Mouse (Mus musculus) embryo, embryonic 10 days (tissue): ENCODE measurements around the gene Arfrp1.

Source experiments
- DNase-seq: peaks from one replicate; pipeline ENCODE4 v3.0.0-alpha.2; 2015; ENCODE audit warnings: low spot score

Arfrp1 gene

DNA sequence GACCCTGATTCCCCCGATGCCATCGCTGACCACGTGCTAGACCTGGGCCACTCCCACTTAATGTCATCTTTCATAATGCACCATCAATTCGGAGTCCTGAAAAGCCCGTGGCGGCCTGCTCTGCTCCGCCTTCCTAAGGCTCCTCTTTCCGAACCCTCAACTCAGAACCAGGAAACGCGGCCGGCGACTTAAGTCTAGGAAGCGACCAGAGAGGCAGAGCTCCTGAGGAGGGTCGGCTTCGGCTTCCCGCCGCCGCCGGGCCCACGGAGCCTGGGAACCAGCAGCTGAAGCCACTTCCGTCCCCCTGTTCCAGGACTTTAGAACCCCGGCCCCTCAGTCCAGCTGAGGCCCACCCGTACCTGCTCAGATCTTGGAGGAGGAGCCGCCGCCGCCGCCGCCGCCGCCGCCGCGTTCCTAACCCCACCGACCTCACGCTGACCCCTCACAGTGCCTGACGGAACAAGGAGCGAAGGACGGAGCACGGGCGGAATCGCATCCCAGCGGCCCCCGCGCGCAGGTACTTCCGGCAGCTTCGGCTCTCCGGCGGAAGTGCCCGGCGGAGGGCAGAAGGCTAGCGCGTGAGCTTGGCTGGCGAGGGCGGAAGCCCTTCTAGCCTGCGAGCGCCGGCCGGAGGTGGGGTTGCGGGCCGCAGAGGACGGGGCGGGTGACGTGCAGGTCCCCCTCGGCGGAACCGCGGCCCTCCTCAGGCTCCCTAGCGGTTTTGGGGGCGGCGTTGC is at the start of gene Arfrp1, which contains the start of gene Zgpat:
TSS of gene Arfrp1 (minus strand) at position 545 of the 737 bp plus-strand sequence.
TSS of gene Zgpat (plus strand) at position 69 of the 737 bp plus-strand sequence.
- peak; percentile 95 for DNase-seq

- DNase-seq: no peak
These were observed 47.9 kb upstream of the Arfrp1 start for GRCm38 (mm10) chr2:181413141-181413540.

GRCm38 (mm10) chr2:181410760-181411473 is 45.7 kb upstream of the Arfrp1 start:
- DNase-seq: peak; percentile 80

DNA sequence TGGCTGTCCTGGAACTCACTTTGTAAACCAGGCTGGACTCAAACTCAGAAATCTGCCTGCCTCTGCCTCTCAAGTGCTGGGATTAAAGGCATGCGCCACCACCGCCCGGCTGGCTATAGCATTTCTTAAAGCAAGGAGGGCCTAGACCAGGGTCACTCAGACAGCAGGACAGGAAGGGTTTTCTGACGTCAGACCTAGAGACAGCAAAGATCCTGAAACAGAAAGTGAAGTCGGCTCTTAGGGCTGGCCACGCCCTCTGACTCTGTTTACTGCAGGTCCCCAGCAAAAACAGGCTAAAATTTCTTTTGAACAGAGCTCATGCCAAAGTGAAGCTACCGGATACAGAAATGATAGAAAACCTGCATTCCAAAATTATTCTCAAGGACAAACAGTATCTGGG is 44.4 kb upstream of the Arfrp1 start:
- DNase-seq: no peak

DNA sequence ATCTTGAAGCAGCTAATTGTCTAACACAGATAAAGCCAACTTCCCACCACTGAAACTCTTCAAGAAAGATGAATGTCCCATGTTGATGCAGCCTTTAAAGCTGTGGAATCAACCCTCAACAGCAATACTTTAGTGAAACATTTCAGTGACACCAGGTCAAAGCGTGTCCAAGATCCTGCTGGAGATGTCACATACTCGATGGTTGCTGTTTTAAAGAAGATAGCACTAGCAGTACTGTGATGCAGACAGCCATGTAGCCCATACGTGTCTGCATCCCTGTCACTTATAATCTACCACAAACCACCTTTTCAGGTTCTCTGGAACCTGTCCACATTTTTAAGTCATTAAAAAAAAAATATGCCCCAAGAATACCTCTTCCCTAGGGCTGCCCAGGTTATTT is 38.5 kb upstream of the Arfrp1 start:
- no peak for DNase-seq

GRCm38 (mm10) chr2:181401497-181401896 is 36.3 kb upstream of the Arfrp1 start:
- DNase-seq: no peak

DNA sequence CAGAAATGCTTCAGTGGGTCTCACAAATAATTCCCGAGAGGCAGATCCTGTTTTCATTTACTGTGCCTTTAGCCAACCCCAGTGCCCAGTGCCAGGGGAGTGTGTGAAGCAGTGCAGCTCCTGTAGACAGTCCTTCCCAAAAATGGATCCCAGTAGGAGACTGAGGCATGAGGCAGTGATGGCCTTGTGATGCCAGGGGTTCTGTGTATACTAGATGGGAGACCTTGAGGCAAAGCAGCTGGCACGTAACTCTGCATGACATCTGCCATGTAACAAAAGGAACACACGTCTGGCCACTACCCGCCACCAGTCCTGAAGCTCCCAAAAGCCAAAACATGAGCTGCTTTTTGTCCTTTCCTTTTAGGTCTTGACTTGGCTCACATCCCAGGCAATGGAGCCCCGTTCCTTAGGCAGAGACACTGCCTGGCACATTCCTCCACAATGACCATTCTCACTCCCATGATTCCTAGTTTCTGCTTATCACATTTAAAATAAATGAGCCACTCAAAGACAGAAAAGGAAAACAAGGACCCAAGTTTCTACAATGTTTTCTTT is 32.1 kb upstream of the Arfrp1 start:
- DNase-seq: no peak

- DNase-seq: no peak
These were observed 28.9 kb upstream of the Arfrp1 start for GRCm38 (mm10) chr2:181394086-181394485.

DNA sequence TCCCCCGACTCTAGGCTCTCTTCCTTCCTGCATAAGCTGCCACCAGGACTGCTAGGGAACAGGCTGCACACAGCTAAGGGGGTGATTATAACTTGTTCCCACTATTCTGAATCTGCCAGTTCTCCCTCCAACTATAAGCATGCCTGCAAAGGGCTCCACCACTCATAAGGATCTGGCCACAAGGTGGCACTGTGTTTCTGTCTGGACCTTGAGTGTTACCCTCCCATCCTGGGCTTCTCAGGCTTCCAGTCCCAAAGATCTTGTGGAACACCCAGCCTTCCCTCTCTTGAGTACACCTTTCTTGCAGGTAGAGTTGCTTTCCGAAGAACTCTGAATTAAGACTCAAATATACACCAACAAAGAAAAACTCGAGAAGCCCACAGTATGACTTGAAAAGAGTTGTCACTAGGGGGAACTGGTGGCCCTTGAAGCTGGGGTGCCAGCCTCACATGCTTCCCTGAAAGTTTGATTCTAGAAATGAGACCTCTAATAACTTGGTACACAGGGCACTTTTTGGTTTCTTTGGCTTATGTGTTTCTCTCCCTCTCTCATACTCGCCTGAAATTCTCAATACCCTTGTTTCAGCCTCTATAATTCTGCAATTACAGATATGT is 27.5 kb upstream of the Arfrp1 start:
- DNase-seq: peak; percentile 94

DNA sequence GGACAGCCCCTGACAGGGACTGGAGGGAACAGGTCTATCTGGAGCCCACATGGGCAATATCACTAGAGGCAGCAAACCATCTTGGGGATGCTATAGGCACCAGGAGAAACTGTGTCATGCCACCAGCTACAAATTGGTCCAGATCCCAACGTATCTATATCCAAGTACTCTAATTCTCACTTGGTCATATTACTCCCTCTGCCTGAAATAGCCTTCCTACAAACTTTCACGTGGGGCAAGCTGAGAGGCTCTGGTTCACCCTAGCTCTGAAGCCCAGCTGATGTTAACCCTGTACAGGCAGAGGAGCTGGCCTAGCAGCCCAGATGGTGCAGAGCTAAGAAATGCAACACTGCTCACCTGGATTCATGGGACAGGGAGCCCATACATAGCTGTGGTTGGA is 26.3 kb upstream of the Arfrp1 start:
- no peak for DNase-seq

DNA sequence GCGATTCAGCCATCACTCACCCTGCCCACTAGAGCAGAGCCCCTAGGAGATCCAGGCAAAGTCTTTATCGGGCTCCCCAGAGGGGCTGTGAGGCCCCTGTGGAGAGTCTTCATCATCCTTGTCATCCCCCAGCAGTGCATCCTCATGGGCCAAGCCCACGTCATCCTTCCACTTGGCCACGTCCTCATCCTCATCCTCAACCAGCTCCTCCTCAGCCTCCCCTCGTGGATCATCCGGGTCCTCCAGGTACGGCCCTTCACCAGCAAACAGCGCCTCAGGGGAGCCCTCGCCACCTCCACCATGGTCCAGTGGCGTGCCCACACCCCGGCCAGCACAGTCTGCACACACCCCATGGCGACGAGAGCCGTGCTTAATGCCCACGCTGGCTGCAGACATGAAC is 25.8 kb upstream of the Arfrp1 start:
- DNase-seq: no peak

DNA sequence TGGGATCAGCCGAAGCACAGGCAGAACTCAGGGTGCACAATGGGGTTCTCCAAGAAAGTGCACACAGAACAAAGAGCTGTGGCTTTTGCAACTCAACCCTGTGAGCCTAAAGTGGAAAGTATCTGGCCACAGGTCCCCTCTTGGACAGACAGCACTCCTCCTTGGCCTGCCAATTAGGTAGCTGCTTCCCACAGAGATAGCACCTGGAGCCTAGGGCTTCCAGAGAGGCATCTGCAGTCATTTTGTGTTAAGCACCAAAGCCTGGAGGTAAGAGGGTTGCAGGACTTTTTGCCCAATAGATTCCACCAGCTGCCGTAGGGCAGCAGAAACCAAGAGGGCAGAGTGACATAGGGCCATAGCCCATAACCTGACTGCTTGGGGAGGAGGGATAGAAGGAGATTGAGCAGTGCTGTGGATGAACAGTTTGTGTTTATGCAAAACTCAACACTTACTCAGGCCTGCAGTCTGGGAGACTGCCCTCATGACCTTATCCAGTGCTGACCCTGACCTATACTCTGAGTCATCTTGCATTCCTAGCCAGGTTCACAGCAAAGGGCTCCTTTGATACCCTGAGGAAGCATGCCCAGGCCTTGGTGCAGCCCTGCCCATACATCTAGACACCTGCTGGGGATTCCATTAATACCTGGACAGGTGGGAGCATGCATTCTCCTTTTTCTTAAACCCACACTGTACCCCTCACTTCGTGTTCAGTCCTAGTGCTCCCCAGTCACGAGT is 25.1 kb upstream of the Arfrp1 start:
- no peak for DNase-seq

DNA sequence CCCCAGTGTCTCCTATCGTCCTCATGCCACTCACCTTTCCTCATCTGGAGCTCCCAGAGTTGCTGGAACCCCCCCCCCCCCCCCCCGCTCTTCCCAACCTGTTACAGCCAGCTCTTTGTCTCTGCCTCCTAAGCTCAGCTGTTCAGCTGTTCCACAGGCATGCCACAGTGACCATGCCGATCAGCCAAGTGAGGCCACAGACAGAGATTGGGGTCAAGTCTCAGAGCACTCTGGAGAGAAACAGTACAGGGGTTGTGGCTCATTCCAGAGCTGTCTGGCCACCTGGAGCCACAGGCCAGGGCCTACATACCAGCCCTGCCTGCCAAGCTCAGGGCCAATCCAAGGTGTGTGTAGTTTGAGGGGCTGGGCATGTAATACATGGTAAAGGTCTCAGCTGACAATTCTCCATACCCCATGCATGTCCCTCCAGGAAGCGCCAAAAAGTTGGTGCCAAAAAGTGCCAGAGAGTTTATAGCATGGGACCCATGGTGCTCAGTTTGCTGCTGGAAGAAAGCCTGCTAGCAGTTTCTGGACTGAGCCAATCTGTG is 21.5 kb upstream of the Arfrp1 start:
- DNase-seq: no peak

DNA sequence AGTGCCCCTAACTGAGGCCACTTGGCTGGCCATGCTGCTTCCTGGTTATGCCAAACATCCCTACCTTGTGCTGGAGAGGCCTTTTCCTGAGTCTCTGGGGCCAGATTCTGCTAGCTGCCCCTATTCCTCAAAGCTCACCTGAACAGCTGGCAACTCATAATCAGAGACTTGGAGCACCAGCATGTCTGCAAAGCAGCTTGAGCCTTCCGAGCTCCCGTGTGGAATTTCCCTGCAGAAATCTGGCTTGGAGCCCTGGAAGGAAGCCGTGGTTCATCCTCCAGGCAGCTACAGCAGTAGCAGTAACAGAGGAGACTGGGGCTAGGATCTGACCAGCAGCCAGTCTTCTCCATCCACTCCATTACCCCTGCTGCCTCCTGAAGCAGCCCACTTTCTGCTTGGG is 20.7 kb upstream of the Arfrp1 start:
- DNase-seq: no peak

DNA sequence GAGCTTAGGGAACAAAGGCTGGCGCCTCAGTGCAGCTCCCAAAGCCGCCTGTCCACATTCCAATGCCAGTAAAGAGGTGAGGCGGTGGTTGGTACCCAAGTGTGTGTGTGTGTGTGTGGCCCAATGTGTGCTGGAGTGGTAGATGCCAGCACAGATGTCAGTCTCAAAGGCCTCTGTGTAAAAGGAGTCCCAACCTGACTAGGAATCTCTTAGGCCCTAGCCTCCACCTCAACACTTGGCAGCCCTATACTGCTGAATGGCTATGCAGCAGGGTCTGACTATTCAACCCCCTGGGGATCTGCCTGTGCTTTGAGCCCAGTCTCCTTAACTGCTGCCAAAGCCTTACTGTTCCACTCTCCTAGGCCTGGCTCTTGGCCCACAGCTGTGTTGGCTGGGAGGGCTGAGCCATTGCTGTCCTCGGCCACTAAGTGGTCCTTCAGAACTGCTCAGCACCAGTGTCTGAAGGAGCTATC is 19.8 kb upstream of the Arfrp1 start:
- no peak for DNase-seq

DNA sequence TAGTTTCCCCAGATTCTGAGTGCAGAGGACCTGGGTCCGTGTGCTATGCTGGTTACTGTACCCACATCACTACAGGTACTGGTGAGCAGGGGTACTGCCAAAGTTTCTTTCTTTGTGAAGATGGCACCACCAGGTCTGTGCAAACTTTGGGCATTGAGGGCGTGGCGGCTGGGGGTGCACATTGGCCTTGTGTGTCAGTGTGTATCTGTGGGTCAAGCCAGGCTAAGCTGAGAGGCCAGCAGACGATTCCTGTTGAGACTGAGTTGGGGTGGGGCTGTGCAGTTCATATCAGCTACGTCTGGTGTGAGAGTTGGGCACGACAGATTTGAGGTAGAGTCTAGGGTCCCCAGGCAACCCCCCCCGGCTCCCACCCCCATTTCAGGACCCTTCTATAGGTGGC is 19.3 kb upstream of the Arfrp1 start:
- no peak for DNase-seq

DNA sequence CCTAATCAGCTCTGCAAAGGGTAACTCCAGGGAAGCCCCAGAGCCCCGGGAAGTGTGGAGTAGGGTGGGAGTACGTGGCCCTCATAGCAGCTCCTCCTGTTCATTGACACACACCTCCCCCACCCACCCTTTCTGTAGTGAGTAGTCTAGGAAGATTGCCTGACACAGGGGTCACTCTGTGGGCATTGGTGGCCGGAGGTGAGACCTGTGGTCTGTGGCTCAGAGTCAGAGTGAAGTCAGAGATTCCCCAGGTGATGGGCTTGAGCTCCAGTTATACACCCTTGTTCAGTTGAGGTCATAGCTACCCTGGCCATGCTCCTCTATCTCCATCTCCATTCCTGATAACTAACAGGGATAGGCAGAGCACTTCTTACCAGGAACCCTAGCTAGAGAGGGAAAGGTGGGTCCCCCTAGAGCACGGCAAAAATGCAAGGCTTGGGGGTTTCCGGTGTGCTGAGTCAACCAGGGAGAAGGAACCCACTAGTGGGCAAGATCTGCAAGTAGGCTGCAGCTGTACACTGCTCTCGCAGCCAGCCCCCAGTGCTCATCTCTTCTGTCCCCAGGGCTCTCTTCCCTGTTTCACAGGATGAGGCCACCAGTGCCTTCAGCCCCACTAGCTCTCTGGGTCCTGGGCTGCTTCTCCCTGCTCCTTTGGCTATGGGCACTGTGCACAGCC is 16.6 kb upstream of the Arfrp1 start:
- no peak for DNase-seq

DNA sequence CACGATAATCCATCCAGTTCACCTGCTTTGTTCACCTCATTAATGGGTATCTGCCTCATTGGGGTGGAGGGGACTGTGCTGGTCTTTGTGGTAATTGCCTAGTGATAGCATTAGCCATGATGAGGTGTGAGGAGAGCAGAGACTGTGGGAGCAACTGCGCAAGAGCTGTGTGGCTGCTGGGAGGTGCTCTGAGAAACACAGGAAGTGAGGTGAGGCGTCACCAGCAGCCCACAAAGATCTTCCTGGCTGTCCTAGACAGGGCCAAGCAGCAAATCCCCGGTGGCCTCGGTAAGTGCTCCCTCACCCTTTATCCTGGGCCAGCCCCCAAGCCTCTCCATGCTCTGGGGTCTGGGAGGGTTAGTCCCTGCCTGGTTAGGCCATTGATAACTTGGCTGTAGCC is 15.9 kb upstream of the Arfrp1 start:
- no peak for DNase-seq

- no peak for DNase-seq
These were observed 15.0 kb upstream of the Arfrp1 start for GRCm38 (mm10) chr2:181380251-181380650.

GRCm38 (mm10) chr2:181379778-181380177 is 14.6 kb upstream of the Arfrp1 start, which contains the start of gene Lime1:
TSS of gene Lime1 (plus strand) at chr2:181380078.
- no peak for DNase-seq

DNA sequence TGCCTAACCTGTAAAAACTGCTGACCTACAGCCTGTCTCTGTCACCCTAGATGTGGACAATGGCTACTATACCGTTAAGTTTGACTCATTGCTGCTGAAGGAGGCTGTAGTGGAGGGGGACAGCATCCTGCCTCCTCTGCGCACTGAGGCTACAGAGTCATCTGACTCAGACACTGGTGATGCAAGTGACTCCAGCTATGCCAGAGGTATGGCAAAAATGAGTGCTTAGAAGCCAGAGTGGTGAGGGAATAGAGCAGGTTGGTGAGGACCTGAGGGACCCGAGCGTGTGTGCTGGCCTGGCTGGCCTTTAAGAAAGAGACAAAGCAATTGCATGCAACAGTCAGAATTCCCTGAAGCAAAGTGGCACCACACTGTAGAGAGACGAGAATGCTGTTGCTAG is 13.5 kb upstream of the Arfrp1 start:
- DNase-seq: no peak
